Mouse (Mus musculus) embryonic facial prominence, embryonic 10.5 days (tissue): ENCODE data around the gene 1700013F07Rik. TPM values are rescaled to one million over a fixed set of nuclear protein-coding genes. Genes with fewer than 3 reads are reported as not detected.
"Not testable (repeated sequence)": the region's sequence is repeated elsewhere in the genome, so short reads cannot be mapped to it uniquely, and the experiment has no call there.

Experiments
- DNase-seq: peaks from one replicate; pipeline ENCODE4 v3.0.0-alpha.2; 2017; ENCODE audit warnings: low spot score
- H3K27ac ChIP-seq: fragments of 300-500 bp; sonication (generic); replicated peaks from 2 replicates; pipeline ENCODE4 v1.5.1; 2016; ENCODE audit warnings: mild to moderate bottlenecking
- H3K27me3 ChIP-seq: fragments of 300-500 bp; sonication (generic); replicated peaks from 2 replicates; pipeline ENCODE4 v1.6.1; 2016; ENCODE audit warnings: low read depth, mild to moderate bottlenecking; ENCODE audit not compliant: poor library complexity, severe bottlenecking
- H3K36me3 ChIP-seq: fragments of 300-500 bp; sonication (generic); replicated peaks from 2 replicates; pipeline ENCODE4 v1.6.1; 2016; ENCODE audit warnings: mild to moderate bottlenecking, moderate library complexity
- H3K4me1 ChIP-seq: fragments of 300-500 bp; sonication (generic); 2 replicates; pipeline ENCODE4 v1.6.1; 2016
- H3K4me3 ChIP-seq: fragments of 300-500 bp; sonication (generic); 2 replicates; pipeline ENCODE4 v1.5.1; 2016; ENCODE audit warnings: mild to moderate bottlenecking, moderate library complexity
- H3K9me3 ChIP-seq: fragments of 300-500 bp; sonication (generic); 2 replicates; pipeline ENCODE4 v1.6.1; 2016; ENCODE audit warnings: mild to moderate bottlenecking
- WGBS: fragments of 180-500 bp; shearing (Covaris S2); methylation state at CpG from one replicate; pipeline ENCODE4 v1.1.7; 2016; 5-methylcytosine and 5-hydroxymethylcytosine counted together
- polyA plus RNA-seq: library from polyadenylated mRNA; unstranded; fragments of >200 nt; fragmentation: Nextera tagmentation; extraction: Ambion mirVana; gene quantifications from 2 replicates; pipeline ENCODE4 v1.2.1, GENCODE M21; 2016

1700013F07Rik gene
- polyA plus RNA-seq, result 0.38 TPM in 1 of 2 replicates, not detected in the other

DNA sequence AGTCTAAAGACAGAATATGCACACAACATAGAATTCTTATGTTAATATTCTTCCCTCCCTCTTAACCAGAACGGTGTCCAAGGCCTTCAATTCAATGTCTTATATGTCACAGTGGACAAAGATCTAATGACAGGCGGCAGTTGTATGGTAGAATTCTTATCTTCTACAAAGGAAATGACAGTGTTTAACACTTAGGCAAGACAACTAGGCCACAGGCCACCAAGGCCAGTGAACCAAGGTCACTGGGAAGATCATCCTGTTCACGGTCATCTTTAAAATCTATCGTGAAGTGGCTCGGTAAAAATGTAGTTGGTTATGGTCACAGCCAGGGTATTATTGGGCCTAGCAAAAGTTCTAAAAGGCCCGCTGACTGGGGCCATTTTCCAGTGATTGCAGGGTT, at the start of gene 1700013F07Rik:
TSS of gene 1700013F07Rik (plus strand) at position 200 of the 400 bp plus-strand sequence.
- H3K9me3 ChIP-seq, result no peaks in the 10 kb centered on the region
- WGBS, result 91% methylated on average over 6 of the region's 6 CpGs
- no peak for DNase-seq
- H3K36me3 ChIP-seq, result no peaks in the 10 kb centered on the region
- H3K4me3 ChIP-seq, result no peak within 1 kb of the TSS
- peaks cover 17% of the 10 kb centered on the region for H3K4me1 ChIP-seq
- no peak within 1 kb of the TSS for H3K27ac ChIP-seq
- peaks cover 45% of the 10 kb centered on the region for H3K27me3 ChIP-seq

GRCm38 (mm10) chr3:108484749-108485148, 49.2 kb upstream of the 1700013F07Rik start:
- no peaks in the 10 kb centered on the region for H3K4me1 ChIP-seq
- H3K36me3 ChIP-seq, result no peaks in the 10 kb centered on the region
- no peak overlapping the region for H3K27ac ChIP-seq
- no peak overlapping the region for H3K4me3 ChIP-seq
- no peak for DNase-seq
- no peaks in the 10 kb centered on the region for H3K9me3 ChIP-seq
- no peaks in the 10 kb centered on the region for H3K27me3 ChIP-seq
- 90% methylated on average over 4 of the region's 4 CpGs for WGBS

DNA sequence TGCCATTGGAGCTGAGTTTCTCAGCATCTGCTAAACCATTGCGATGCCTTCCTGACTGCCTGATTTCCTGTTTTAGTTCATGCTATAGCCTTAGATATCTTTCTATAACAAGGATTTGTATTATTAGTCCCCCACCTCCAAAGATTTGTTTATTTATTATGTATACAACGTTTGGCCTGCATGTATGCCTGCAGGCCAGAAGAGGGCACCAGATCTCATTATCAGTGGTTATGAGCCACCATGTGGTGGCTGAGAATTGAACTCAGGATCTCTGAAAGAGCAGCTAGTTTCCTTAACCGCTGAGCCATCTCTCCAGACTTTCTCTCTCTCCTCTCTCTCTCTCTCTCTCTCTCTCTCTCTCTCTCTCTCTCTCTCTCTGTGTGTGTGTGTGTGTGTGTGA, 44.0 kb upstream of the 1700013F07Rik start:
- Histone ChIP-seq H3K27ac (no peak overlapping the region), H3K4me3 (no peak overlapping the region), H3K27me3 (no peaks in the 10 kb centered on the region), H3K36me3 (no peaks in the 10 kb centered on the region), H3K9me3 (no peaks in the 10 kb centered on the region), H3K4me1 (peaks cover 8% of the 10 kb centered on the region; the same call in 1 of the 2 replicates)
- WGBS, result 43% methylated on average over 3 of the region's 3 CpGs
- DNase-seq, result no peak

DNA sequence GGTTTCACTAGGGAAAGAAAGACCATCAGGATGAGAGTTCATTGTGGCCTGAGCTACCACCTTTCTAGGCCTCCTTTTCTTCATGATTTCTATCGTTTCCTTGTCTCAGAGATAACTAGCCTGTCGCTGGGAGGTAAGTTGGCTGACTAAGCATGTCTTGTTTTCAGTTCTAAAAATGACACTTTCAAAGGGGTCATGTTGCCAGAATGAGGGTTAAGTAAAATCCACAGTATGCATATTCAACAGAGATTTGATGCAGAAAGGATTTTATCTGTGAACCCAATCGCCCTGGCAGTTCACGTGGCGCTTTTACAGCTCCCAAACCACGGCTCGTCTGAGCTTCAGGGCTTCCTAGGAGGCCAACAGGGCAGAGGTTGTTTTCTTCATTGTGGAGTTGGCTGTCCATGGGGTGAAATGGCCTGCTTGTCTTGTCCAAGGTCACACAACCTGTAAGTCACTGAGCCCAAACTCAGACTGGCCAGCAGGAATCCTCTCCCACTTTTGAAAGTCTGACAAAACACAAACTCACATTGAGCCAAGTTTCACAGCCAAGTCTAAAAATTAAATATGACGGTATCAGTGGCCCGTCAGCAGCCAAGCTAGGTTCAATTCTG, 39.0 kb upstream of the 1700013F07Rik start:
- no peak overlapping the region for H3K4me3 ChIP-seq
- no peaks in the 10 kb centered on the region for H3K9me3 ChIP-seq
- peaks cover 4% of the 10 kb centered on the region; the same call in 1 of the 2 replicates for H3K27me3 ChIP-seq
- no peaks in the 10 kb centered on the region for H3K36me3 ChIP-seq
- H3K4me1 ChIP-seq, result peaks cover 35% of the 10 kb centered on the region
- no peak overlapping the region for H3K27ac ChIP-seq
- no peak for DNase-seq
- 74% methylated on average over 9 of the region's 9 CpGs for WGBS

DNA sequence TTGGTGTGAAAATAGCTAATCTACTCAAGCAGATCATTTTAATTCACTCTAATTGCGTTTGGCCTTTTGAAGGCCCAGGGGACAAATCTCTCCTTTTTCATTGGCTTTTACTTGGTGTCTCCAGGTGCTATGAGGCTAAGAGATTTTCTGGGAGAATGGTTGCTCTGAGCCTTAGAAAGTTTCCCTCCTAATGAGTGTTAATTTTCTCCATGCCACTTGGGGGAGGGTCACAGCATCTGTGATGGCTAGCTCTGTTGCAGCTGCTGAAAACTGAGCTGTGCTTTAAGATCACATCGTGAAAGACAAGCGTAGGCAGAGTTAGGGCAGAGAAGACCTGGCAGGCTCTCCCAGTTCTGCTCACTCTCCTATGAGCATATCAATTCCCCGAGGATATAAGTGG, 38.5 kb upstream of the 1700013F07Rik start:
- Histone ChIP-seq H3K27ac (no peak overlapping the region), H3K4me1 (peaks cover 35% of the 10 kb centered on the region), H3K9me3 (no peaks in the 10 kb centered on the region), H3K4me3 (no peak overlapping the region), H3K36me3 (no peaks in the 10 kb centered on the region), H3K27me3 (peaks cover 4% of the 10 kb centered on the region; the same call in 1 of the 2 replicates)
- no peak for DNase-seq
- WGBS, result 29% methylated on average over 4 of the region's 4 CpGs

DNA sequence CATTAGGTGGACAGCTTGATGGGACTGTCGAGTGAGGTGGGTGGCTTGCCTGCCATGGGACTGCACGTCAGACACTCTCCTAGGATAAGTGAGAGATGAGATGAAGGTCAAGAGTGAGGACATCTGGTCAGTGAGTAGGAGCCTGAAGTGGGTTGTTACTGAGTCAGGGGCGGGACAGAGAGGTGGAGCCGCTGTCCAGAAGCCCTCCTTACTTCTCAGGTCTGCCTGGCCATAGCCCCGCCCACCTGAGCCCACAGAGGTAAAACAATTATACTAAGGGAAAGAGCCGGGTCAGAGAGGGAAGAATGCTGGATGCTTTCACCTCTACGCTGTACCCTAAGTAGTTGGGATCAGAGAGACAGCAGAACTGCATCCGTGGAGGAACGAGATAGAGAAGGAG, 36.3 kb upstream of the 1700013F07Rik start:
- Histone ChIP-seq H3K4me1 (peaks cover 31% of the 10 kb centered on the region), H3K27ac (no peak overlapping the region), H3K27me3 (peaks cover 4% of the 10 kb centered on the region; the same call in 1 of the 2 replicates), H3K36me3 (no peaks in the 10 kb centered on the region), H3K9me3 (no peaks in the 10 kb centered on the region), H3K4me3 (no peak overlapping the region)
- WGBS, result 37% methylated on average over 9 of the region's 9 CpGs
- DNase-seq, result no peak

GRCm38 (mm10) chr3:108499826-108500225, 34.1 kb upstream of the 1700013F07Rik start:
- 76% methylated on average over 8 of the region's 8 CpGs for whole genome bisulfite sequencing
- Histone ChIP-seq H3K4me1 (peaks cover 27% of the 10 kb centered on the region), H3K36me3 (no peaks in the 10 kb centered on the region), H3K27ac (no peak overlapping the region), H3K9me3 (no peaks in the 10 kb centered on the region), H3K27me3 (peaks cover 4% of the 10 kb centered on the region; the same call in 1 of the 2 replicates), H3K4me3 (no peak overlapping the region)
- DNase-seq, result no peak

DNA sequence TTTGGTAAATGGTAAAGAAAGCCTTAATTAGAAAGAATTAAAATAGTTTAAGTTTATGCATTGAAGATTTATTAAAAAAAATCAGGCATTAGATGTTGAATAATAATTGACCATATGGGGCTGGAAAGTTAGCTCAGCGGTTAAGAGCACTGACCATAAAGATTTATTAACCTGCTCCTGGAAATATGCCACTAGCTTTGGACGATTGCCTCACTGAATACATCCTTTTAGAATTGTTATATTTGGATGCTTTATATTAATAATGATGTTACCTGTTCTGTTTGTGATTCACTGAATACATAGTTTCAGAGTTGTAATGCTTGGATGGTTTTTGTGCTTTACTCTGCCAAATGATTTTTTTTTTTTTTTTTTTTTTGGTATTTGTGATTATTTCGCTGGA, 32.5 kb upstream of the 1700013F07Rik start:
- WGBS, result 91% methylated on average over 3 of the region's 3 CpGs
- not testable (repeated sequence) for H3K4me3 ChIP-seq, H3K36me3 ChIP-seq, DNase-seq, H3K27ac ChIP-seq, H3K27me3 ChIP-seq, H3K9me3 ChIP-seq
- H3K4me1 ChIP-seq, result peaks cover 13% of the 10 kb centered on the region

DNA sequence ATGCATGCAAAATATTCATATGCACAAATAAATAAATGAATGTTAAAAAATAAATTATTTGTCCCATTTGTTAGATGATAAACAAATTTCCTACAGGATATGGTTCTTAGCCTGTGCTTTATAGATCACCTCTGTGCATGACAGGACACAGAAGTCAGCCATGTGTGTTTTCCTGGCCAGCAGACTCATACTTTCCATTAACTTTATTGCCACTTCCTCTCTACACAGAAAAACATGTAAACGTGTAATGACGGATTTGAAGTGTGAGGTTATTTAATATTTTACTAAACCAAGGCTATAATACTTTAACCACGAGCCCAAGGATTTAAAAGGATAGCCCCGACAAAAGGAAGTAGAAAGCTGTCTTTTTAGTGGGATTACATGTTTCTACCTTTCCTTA, 30.0 kb upstream of the 1700013F07Rik start:
- no peaks in the 10 kb centered on the region for H3K9me3 ChIP-seq
- H3K4me3 ChIP-seq, result no peak overlapping the region
- no peaks in the 10 kb centered on the region for H3K27me3 ChIP-seq
- no peak overlapping the region for H3K27ac ChIP-seq
- no peak for DNase-seq
- 90% methylated on average over 4 of the region's 4 CpGs for WGBS
- H3K4me1 ChIP-seq, result peaks cover 11% of the 10 kb centered on the region
- H3K36me3 ChIP-seq, result no peaks in the 10 kb centered on the region

- 69% methylated on average over 4 of the region's 4 CpGs for WGBS
- no peaks in the 10 kb centered on the region for H3K9me3 ChIP-seq
- no peak overlapping the region for H3K27ac ChIP-seq
- DNase-seq, result no peak
- peaks cover 26% of the 10 kb centered on the region for H3K4me1 ChIP-seq
- H3K4me3 ChIP-seq, result no peak overlapping the region
- no peaks in the 10 kb centered on the region for H3K36me3 ChIP-seq
- no peaks in the 10 kb centered on the region for H3K27me3 ChIP-seq
These were observed 25.0 kb upstream of the 1700013F07Rik start for GRCm38 (mm10) chr3:108508745-108509474.

DNA sequence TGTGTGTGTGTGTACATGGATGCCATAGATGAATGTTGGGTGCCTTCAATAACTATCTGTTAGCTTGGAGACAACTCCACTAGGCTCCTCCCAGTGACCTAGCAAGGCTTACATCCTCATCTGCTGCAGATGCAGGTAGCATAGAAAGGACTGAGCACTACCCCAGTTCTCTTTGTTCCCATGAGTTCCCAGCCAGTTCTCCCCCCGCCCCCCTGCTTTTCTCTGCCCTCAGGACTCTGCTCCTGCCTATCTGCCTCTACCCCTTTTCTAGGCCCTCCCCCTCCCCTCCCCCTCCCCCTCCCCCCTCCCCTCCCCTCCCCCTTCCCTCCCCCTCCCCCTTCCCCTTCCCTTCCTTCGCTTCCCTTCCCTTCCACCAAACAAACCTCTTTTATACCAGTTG, 23.8 kb upstream of the 1700013F07Rik start:
- no peaks in the 10 kb centered on the region for H3K36me3 ChIP-seq
- H3K9me3 ChIP-seq, result no peaks in the 10 kb centered on the region
- H3K4me1 ChIP-seq, result peaks cover 26% of the 10 kb centered on the region
- no peaks in the 10 kb centered on the region for H3K27me3 ChIP-seq
- 64% methylated on average over 2 of the region's 2 CpGs for WGBS
- peak; percentile 26 for DNase-seq
- H3K27ac ChIP-seq, result no peak overlapping the region; the same call in 1 of the 2 replicates
- no peak overlapping the region for H3K4me3 ChIP-seq

GRCm38 (mm10) chr3:108510716-108511483, 23.1 kb upstream of the 1700013F07Rik start:
- H3K4me1 ChIP-seq, result peaks cover 26% of the 10 kb centered on the region
- DNase-seq, result no peak
- H3K36me3 ChIP-seq, result no peaks in the 10 kb centered on the region
- no peak overlapping the region for H3K4me3 ChIP-seq
- WGBS, result 28% methylated on average over 9 of the region's 9 CpGs
- H3K27ac ChIP-seq, result no peak overlapping the region; the same call in 1 of the 2 replicates
- H3K9me3 ChIP-seq, result no peaks in the 10 kb centered on the region
- no peaks in the 10 kb centered on the region for H3K27me3 ChIP-seq
